Mouse (Mus musculus) neural tube, embryonic 10.5 days (tissue): ENCODE data around the gene Endog.
"Not testable (repeated sequence)": the region's sequence is repeated elsewhere in the genome, so short reads cannot be mapped to it uniquely, and the experiment has no call there.

ENCODE experiments used
- DNase-seq: peaks from one replicate; pipeline ENCODE4 v3.0.0-alpha.2; 2017; ENCODE audit warnings: low spot score; ENCODE audit errors: extremely low spot score

Endog gene

DNA sequence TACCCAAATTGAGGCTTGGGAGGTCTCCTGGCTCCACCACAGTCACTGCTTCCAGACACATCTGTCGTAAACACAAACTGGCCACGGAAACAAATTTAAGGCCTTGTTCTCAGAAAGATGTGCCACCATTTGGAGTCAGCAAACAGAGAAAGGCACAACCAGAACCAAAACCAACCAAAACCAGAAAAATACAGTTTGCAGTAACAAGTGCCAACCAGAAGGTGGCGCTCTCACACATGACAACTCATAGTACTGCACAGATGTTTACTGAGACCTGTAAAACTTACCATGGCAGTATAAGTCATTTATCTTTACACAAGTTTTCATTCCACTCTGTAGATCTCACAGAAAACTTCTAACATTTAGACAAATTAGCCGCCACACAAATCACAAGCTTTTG lies 4.6 kb upstream of the Endog start:
- DNase-seq: no peak

DNA sequence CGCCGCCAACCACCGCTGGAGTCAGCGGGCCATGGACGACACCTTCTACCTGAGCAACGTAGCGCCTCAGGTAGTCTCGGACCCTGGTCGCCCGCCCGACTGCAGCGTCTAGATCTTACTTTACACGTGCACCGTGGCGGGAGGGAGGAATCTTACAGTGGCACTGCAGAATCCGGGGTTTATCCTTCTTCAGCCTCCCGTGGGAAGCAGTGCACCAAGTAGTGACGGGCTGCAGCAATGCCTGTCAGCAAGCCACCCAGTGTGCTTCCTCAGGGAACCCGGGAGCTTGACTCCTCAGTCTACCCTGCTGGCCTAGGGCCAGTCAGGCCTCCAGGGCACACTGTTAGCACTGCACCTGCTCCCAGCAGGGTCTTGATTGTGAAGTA lies 697 bp downstream of the Endog start:
- no peak for DNase-seq

DNA sequence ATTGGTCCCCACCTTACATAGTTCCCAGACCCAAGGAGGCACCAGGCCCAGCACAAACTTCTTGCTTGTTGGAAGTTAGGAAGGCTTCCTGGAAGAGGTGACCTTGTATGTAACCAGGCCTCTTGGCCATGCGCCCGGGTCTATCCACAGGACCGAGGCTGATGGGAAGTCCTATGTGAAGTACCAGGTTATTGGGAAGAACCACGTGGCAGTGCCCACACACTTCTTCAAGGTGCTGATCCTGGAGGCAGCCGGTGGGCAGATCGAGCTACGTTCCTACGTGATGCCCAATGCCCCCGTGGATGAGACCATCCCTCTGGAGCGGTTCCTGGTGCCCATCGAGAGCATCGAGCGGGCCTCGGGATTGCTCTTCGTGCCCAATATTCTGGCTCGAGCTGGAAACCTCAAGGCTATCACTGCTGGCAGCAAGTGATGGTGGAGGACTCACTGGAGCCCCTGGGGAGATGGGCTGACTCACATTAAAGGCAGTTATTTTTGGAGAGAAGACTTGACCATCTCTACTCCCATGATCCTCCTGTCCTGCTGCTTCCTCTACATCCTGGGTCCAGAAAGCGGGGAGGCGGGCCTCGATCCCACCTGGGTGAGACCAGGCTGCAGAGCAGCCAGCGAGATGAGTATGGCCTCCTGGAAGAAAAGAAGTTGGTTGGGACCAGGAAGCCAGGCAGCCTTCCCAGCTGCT lies 2.4 kb downstream of the Endog start:
- DNase-seq: no peak

DNA sequence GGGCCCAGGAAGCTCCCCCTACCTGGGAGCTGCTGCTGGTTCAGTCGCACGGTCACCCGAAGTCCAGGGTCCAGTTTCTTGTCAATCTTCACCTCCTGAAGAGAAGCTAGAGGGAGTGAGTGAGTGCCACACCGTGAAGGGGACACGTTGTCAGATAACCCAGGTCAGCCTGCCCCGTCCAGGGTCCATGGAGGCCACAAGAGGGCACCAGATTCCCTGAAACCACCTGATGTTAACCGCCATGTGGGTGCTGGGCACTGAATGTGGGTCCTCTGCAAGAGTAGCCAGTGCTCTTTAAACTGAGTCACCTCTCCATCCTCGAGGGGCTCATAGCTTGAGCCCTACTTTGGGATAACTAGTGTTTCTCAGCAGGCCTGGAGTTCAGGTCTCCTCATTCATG lies 4.6 kb downstream of the Endog start:
- DNase-seq: no peak

DNA sequence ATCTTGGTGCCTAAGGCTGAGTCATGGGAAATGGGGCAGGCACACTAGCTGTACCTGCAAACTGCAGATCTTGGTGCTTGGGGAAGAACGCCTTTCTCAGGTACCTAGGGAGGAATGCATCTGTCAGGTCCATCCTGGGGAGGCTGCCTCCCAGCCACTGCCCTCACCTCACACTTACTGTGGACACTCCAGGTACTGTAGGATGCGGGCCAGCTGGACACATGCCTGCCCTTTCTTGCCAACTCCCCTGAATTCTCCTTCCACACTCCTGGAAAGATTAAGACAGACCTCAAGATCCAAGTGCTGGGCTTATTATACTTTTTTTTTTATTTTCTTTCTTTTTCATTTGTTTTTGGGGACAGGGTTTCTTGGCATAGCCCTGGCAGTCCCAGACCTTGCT lies 5.3 kb downstream of the Endog start:
- DNase-seq: no peak

DNA sequence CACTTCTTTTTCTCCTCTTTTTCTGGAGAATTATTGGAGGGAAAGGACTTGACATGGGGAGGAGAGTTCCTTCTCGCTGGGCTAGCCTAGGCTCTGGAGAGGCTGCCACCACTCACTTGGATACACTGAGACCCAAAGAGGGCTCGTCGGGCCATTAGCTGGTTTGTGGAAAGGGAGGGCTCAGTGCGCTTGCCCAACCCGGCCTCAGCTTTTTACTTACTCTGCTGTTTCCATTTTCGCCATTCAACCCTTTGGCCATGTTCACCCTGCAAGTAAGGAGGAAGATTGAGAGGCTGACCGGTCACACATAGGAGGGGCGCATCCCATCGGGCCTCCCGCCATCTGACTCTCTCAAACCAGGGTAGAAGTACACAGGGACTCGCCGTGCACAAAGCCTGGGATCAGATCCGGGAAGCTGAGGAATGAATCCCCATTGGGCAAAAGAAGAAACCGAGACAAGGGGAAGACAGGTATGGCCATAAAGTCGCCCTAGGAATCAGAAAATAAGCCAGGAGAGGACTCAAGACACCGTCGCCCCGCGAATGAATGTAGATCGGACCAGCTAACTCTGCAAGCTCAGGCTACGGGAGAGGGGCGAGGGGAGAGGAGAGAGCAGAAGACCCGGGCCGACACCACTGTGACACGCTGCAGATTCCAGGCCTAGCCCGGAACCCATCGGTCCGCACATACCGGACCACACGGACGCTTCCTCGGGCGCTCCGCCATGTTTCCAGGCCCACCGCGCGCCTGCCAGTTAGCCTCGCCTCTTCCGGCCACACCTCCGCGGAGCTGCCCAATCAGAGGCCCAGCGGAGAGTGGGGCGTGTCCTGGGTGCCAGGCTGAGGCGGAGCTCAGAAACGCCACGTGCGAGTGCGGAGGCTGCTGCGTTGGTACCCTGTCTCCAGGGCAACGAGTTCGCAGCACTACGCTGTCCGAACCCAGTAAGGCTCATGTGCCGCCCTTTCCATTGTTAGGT lies 6.7 kb downstream of the Endog start, which contains the start of gene Spout1:
Gene Spout1, minus strand, starts transcription at position 760 of the 976 bp plus-strand sequence.
- DNase-seq: peak; percentile 96

DNA sequence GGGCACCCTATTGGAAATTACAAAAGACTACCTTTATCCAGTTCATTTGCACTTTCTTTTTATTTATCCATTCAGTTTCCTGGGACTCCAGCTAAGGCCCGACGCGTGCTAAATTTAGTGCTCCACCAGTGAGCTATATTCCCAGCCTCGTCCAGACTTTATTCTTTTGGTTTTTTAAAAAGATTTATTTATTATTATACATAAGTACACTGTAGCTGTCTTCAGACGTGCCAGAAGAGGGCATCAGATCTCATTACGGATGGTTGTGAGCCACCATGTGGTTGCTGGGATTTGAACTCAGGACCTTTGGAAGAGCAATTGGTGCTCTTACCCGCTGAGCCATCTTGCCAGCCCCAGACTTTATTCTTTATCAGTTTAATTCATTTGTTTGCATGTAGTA lies 7.4 kb downstream of the Endog start:
- not testable (repeated sequence) for DNase-seq

DNA sequence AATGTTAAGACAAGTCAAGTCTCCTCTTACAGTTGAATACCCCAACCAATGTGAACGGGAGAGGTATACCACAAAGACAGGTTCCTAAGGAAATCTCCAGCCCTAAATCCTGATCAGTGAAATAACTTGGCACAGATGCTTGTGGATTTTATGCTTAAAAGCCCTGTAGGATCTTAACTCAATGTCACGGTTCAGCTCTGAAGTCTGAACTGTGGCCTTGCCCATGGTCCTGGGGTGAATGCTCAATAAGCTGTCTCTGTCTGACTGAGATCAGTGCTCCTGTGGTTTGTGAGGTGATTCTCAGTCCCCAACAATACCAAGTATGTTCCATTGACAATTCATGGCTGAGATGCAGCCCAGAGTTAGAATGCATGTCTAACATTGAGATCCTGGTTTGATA lies 11.1 kb downstream of the Endog start:
- DNase-seq: no peak

DNA sequence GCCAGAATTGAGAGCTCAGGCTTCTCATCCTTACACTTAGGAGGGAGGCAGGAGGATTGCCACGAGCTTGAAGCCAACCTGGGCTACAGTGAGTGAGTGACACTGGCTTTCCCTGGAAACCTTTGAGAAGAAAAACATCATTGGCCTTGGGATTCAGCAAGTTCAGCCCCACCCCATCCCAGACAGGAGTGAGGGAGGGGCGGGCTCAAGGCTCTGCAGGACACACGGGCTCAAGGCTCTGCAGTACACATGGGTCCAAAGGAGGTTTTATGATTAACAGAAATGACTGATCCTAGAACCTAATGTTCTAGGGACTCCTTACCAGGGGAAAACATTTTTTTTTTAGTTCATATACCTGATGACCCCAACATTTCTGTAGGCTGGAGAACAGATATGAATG lies 12.4 kb downstream of the Endog start:
- DNase-seq: no peak

DNA sequence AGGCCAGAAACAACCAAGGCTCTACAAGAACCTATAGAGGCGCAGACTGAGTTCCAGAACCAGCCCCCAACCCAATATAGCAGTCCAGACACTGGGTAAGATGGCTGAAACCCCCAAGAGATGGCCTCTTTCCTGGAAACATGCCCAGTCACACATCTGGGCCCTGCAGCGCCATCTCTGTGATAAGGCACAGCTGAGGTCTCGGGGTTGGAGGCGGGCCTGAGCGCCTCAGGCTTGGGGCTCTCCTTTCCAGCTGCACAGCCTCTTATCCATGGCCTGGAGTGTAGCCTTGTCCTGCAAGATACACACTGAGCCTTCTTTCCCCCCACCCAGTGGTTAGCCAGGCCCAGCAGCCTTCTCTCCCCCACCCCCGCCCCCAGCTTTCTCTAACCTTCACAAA lies 14.0 kb downstream of the Endog start:
- DNase-seq: no peak

DNA sequence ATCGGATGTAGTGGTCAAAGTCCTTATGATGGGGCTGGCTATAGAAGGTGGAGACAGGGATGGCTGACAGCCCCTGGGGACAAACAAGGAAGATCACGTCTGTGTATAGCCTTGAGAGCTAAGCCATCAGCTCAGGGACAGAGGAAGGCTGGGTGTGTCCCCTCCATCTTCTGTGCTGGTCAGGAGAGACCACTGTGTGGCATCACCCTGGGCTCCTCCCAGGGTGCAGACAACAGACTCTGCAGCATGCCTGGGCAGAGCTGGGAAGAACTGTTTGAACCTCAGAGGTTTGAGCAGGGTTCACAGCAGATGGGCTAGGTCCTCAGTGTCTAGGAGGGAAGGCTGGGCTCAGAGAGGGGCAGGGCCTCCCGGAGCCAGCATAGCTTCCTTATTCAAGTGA lies 14.4 kb downstream of the Endog start:
- DNase-seq: no peak

DNA sequence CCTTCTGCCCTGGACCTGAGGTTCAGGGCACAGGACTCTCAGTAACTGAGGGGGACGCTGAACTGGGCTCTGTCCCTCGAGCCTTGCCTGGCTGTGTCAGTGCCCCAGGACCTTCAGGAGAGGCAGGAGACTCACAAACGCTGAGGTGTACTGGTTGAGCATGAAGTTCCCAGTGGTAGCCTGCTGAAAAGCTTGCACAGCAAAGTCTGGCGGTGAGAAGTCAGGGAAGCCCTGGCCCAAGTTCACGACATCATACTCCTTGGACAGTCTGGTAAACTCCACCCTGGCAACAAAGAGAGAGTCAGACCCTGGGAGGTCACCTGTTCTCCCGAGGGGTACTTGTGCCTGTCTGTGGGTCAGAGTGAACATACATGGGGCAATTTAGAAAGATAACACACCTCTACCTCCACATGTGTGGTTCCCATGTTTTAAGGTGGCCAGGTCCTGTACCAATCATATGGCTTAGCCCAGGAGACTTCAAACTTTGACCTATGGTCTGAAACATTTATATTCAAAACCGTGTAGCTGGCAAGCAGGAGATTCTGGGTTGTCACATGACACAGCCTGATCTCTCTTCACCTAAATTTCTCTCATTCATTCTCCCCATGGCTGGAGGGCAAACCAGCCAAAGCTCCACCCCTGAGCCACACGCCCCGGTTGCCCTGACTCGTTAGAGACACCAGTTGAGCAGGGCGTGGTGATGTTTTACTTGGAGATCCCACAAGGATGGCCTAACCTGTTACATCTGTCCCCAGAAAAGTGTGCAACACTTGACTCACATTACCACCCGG lies 20.7 kb downstream of the Endog start:
- no peak for DNase-seq

DNA sequence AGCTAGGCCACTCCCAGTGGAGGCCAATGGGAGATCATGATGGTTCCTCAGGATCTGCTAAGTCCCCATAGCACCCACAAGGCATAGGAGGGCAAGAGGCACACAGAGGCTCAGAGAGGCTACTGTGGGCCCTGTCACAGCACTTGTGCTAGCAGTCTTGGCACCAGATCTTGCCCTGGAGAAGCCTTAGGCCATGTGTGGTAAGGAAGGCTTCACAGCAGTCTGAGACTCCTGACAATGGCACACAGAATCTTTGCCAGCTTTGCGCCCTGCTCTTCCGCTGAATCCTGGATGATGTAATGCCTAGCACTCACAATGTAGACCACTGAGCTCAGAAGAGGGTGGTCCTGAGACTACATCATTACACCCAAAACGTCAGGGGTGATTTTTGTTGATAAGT lies 23.4 kb downstream of the Endog start:
- no peak for DNase-seq

DNA sequence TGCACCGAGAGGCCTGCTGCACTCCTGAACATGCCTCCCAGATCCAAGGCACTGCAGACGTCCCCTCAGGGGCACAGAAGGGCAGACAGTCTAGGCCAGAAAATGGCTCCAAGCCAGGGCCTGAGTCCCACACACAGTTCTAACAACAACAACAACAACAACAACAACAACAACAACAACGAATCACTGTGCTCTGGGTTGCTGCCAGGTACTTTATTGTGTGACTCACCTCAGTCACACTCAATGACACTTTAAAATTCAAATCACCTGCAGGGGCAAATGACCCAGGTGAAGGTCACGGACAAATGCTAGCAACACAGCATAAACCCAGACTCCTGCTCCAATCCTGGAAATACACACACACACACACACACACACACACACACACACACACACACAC lies 26.7 kb downstream of the Endog start:
- no peak for DNase-seq

DNA sequence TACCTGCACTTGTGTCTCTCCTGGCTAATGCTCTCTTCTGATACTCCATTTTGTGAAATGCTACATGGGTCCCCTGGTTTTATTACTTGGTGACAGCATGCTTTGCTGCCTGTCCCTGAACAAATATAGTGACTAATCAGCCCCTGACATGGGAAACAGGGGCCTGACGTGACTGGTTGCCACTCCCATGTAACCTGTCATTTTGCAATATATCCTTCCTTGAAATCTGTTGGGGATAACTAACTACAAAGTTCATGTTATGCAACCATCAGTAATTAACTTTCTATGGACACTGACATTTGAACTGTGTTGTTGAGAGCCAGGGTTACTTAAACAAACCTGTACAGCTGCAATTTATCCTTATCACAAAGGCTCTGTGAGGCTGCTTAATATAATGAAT lies 28.7 kb downstream of the Endog start:
- DNase-seq: no peak

DNA sequence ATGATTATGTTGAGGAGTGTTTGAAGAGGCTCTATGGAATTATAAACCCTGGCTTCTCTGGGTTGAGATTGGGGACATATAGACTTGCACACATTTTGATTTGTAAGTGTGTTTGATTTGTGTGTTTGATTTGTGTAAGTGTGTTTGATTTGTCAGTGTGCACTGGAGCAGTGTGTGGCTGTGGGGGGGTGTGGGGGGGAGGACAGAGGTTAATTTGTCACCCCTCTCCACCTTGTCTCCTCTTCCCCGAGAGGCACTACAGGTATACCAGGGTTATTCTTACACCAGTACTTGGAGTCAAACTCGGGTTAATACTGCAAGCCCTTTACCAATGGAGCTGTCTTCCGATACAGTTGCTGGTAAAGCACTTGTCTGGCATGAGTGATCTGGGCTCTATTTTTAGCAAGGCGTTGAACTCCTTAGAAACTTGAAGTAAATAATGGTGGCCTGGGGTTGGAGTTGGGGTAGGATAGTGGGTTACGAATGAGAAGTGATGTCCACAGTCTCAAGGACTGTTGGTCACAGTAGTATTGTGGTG lies 29.2 kb downstream of the Endog start:
- no peak for DNase-seq

DNA sequence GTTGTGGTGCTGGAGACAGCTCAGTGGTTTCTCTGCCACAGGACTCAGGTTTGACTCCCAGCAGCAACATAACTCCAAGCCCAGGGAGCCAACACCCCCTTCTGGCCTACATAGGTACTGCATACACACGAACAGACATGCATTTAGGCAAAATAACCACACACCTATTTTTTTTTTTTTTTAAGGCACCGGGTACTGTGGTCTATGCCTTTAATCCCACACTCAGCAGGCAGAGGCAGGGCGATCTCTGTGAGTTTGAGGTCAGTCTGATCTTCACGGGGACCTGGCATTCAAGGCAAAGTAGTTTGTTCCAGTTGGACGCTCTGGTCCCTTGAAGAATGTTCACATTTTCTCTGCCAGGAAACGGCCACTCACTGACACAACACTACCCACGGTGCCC lies 32.1 kb downstream of the Endog start:
- DNase-seq: peak; percentile 23

DNA sequence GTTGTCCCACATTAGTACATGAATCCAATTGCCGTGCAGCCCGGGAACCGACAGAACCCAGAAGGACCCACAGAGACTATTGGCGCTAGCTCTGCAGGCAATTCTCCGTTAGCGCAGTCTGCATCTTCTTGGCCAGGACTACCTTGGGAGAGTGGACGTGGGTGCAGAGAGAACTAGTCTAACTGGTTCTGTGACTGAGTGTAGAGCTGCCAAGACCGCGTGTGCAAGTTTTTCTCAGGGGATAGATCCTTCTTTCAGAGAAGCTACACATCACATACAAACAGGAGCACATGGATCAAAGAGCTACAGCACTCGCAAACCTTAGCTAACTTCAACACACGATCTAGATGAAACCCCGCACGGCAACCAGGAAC lies 33.9 kb downstream of the Endog start:
- no peak for DNase-seq

DNA sequence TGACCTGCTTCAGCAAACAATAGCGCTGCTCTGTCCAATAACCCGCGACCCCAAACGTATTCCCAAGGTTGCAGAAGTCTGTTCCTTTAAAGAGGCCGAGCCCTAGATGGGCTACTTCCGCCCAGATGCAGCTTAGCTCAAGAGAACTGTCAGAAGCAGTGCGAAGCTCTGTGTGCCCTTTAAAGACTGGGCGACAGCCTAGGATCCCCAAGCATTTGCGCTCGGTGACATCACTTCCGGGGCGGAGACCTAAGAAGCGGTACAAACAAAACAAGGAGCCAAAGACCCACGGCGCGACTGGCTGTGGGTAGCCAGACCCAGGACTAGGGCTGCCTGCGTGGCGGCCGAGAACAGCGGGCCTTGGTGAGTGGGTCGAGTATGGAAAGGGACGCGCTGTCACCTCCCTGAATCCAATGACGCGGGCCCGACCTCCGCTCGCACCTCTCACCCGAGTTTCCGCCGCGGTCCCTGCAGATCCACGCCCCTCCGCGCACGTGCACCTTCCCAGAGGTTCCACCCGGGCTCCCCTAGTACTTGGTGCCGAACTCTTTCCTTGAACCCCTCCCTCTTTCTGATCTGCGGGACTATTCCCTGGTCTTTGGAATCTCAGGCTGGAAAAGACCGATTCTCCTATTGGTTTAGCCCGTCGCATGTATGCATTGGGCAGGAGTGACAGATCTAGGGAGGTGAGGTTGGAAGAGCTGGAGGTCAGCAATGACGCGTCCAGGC lies 34.5 kb downstream of the Endog start, which contains the start of gene Kyat1:
Gene Kyat1, minus strand, starts transcription at position 219 of the 729 bp plus-strand sequence.
- peak; percentile 90 for DNase-seq

DNA sequence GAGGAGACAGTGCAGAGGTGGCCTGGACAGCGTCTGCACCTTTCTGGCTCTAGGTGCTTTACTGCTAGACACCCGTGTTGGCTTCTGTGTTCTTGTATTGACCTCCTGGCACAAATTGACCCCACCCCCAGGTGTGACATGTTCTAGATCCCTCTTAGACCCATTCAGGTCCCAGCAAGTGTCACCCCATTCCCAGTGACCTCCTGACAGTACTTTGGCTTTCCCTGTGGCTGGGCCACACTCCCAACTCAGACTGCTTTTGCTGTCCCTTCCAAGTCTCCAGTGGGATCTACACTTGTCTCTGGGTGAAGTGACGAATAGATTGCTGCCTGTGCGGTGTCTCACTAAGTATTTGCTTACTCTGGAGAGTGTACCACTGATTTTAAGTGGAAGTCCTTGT lies 36.1 kb downstream of the Endog start:
- DNase-seq: no peak

DNA sequence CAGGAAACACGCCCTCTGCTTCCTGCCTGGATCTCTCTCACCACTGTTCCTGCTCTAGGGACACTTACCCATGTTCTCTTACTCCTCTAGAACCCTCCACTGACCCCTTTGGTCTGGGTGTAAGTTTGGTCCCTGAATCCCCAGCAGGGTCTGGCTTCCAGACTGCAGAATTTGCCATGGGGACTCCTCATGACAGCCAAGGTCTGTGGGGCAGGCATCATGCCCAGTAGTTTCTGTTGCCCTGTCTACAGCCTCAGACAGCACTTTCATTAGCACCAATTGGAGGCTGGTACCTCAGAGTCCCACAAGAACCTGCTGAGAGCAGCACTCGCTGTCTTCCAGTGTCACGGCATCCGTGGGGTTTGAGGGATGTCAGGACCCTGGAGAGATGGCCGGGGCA lies 36.6 kb downstream of the Endog start:
- no peak for DNase-seq
